Mouse (Mus musculus) neural tube, postnatal 0 days (tissue): ENCODE results near the gene Cfap100. TPM values are rescaled to one million over a fixed set of nuclear protein-coding genes. Genes with fewer than 3 reads are reported as not detected.

ENCODE experiments used
- polyA plus RNA-seq: library from polyadenylated mRNA; unstranded; fragments of >200 nt; fragmentation: Nextera tagmentation; extraction: Ambion mirVana; gene quantifications from 2 replicates; pipeline ENCODE4 v1.2.1, GENCODE M21; 2015

The Cfap100 gene
- 6.4 and 9.7 TPM in 2 replicates for polyA plus RNA-seq

GRCm38 (mm10) chr6:90428380-90428974 is at the start of gene Cfap100:
Cfap100 (minus strand) TSS chr6:90428797.

GRCm38 (mm10) chr6:90462181-90462706 is 33.6 kb upstream of the Cfap100 start, which contains the start of gene Klf15:
Klf15 (plus strand) TSS chr6:90462576.

GRCm38 (mm10) chr6:90368976-90369724 is 59.4 kb downstream of the Cfap100 start, which contains the start of gene Zxdc:
Zxdc (plus strand) TSS chr6:90369492.

Other genes with a start within 250 kb of the Cfap100 start
- gene V1ra8, start 226.0 kb downstream of the Cfap100 start, polyA plus RNA-seq: not detected in 2 replicates
- gene Vmn1r53, start 204.4 kb downstream of the Cfap100 start, polyA plus RNA-seq: not detected in 2 replicates
- not detected in 2 replicates for gene Vmn1r54, start 182.5 kb downstream of the Cfap100 start, polyA plus RNA-seq
- not detected in 2 replicates for gene BC048671, start 127.6 kb downstream of the Cfap100 start, polyA plus RNA-seq
- gene Chst13, start 103.6 kb downstream of the Cfap100 start, polyA plus RNA-seq: 0.23 and 0.45 TPM in 2 replicates
- gene Uroc1, start 95.5 kb downstream of the Cfap100 start, polyA plus RNA-seq: not detected in 2 replicates
- 9.1 and 10.4 TPM in 2 replicates for gene Zxdc, start 59.3 kb downstream of the Cfap100 start, polyA plus RNA-seq
- gene Klf15, start 33.8 kb upstream of the Cfap100 start, polyA plus RNA-seq: 25.6 and 27.4 TPM in 2 replicates
- gene Aldh1l1, start 57.6 kb upstream of the Cfap100 start, polyA plus RNA-seq: 89.3 and 101 TPM in 2 replicates
- gene Slc41a3, start 175.9 kb upstream of the Cfap100 start, polyA plus RNA-seq: 13.2 and 14.0 TPM in 2 replicates